Mouse (Mus musculus): ENCODE results near the gene Atf6b. TPM values are rescaled to one million over a fixed set of nuclear protein-coding genes. Genes with fewer than 3 reads are reported as not detected.

Gene Atf6b
- polyA plus RNA-seq, 1 experiment: 31.3 TPM

GRCm38 (mm10) chr17:34675205-34676092 lies 28.5 kb downstream of the Atf6b start:
- Histone ChIP-seq H3K27ac (ENCODE audit: insufficient read depth, low read length) (no peak overlapping the region), H3K4me3 (ENCODE audit: low read depth, low read length) (no peak overlapping the region), H3K27me3 (ENCODE audit: control insufficient read depth, insufficient read depth, low read length, poor library complexity, severe bottlenecking) (0 out of 2 replicates have a peak, but pooled peaks cover 4% of the 10 kb centered on the region), H3K9me3 (replicated peaks; ENCODE audit: control insufficient read depth, insufficient read depth, low read length, poor library complexity, severe bottlenecking) (no peaks in the 10 kb centered on the region), H3K9ac (ENCODE audit: low read depth, poor library complexity, severe bottlenecking) (no peak overlapping the region), H3K36me3 (ENCODE audit: control insufficient read depth, insufficient read depth, low read length, poor library complexity, severe bottlenecking) (no peaks in the 10 kb centered on the region), H3K4me1 (ENCODE audit: control insufficient read depth, insufficient read depth, low read length) (no peaks in the 10 kb centered on the region)
- no peak for TF ChIP-seq POLR2A (IDR thresholded peaks at IDR 0.05; ENCODE audit: insufficient read depth, low read length)
- no peak for TF ChIP-seq CTCF (IDR thresholded peaks at IDR 0.05; ENCODE audit: low read depth, low read length)
- TF ChIP-seq EP300 (IDR thresholded peaks at IDR 0.05; ENCODE audit: insufficient read depth, low read depth, low read length): no peak

GRCm38 (mm10) chr17:34676093-34676460 lies 29.1 kb downstream of the Atf6b start:
- no peak overlapping the region for H3K27ac ChIP-seq (ENCODE audit: insufficient read depth, low read length)
- TF ChIP-seq EP300 (IDR thresholded peaks at IDR 0.05; ENCODE audit: insufficient read depth, low read depth, low read length): no peak
- TF ChIP-seq CTCF (IDR thresholded peaks at IDR 0.05; ENCODE audit: low read depth, low read length): no peak
- TF ChIP-seq POLR2A (IDR thresholded peaks at IDR 0.05; ENCODE audit: insufficient read depth, low read length): no peak
- no peaks in the 10 kb centered on the region for H3K4me1 ChIP-seq (ENCODE audit: control insufficient read depth, insufficient read depth, low read length)
- H3K9me3 ChIP-seq (replicated peaks; ENCODE audit: control insufficient read depth, insufficient read depth, low read length, poor library complexity, severe bottlenecking): no peaks in the 10 kb centered on the region
- no peaks in the 10 kb centered on the region for H3K36me3 ChIP-seq (ENCODE audit: control insufficient read depth, insufficient read depth, low read length, poor library complexity, severe bottlenecking)
- H3K27me3 ChIP-seq (ENCODE audit: control insufficient read depth, insufficient read depth, low read length, poor library complexity, severe bottlenecking): 0 out of 2 replicates have a peak, but pooled peaks cover 4% of the 10 kb centered on the region
- no peak overlapping the region for H3K4me3 ChIP-seq (ENCODE audit: low read depth, low read length)
- H3K9ac ChIP-seq (ENCODE audit: low read depth, poor library complexity, severe bottlenecking): no peak overlapping the region

GRCm38 (mm10) chr17:34676671-34677070 lies 29.7 kb downstream of the Atf6b start:
- no peak for TF ChIP-seq POLR2A (IDR thresholded peaks at IDR 0.05; ENCODE audit: insufficient read depth, low read length)
- no peak for TF ChIP-seq CTCF (IDR thresholded peaks at IDR 0.05; ENCODE audit: low read depth, low read length)
- TF ChIP-seq EP300 (IDR thresholded peaks at IDR 0.05; ENCODE audit: insufficient read depth, low read depth, low read length): no peak
- no peak overlapping the region for H3K4me3 ChIP-seq (ENCODE audit: low read depth, low read length)
- H3K27ac ChIP-seq (ENCODE audit: insufficient read depth, low read length): no peak overlapping the region
- no peaks in the 10 kb centered on the region for H3K9me3 ChIP-seq (replicated peaks; ENCODE audit: control insufficient read depth, insufficient read depth, low read length, poor library complexity, severe bottlenecking)
- H3K9ac ChIP-seq (ENCODE audit: low read depth, poor library complexity, severe bottlenecking): no peak overlapping the region
- 0 out of 2 replicates have a peak, but pooled peaks cover 4% of the 10 kb centered on the region for H3K27me3 ChIP-seq (ENCODE audit: control insufficient read depth, insufficient read depth, low read length, poor library complexity, severe bottlenecking)
- no peaks in the 10 kb centered on the region for H3K4me1 ChIP-seq (ENCODE audit: control insufficient read depth, insufficient read depth, low read length)
- no peaks in the 10 kb centered on the region for H3K36me3 ChIP-seq (ENCODE audit: control insufficient read depth, insufficient read depth, low read length, poor library complexity, severe bottlenecking)

- no peaks in the 10 kb centered on the region for H3K9me3 ChIP-seq (replicated peaks; ENCODE audit: control insufficient read depth, insufficient read depth, low read length, poor library complexity, severe bottlenecking)
- no peak overlapping the region for H3K9ac ChIP-seq (ENCODE audit: low read depth, poor library complexity, severe bottlenecking)
- H3K4me1 ChIP-seq (ENCODE audit: control insufficient read depth, insufficient read depth, low read length): no peaks in the 10 kb centered on the region
- no peak overlapping the region for H3K27ac ChIP-seq (ENCODE audit: insufficient read depth, low read length)
- H3K36me3 ChIP-seq (ENCODE audit: control insufficient read depth, insufficient read depth, low read length, poor library complexity, severe bottlenecking): no peaks in the 10 kb centered on the region
- peak overlapping the region; percentile 49 for H3K4me3 ChIP-seq (ENCODE audit: low read depth, low read length)
- H3K27me3 ChIP-seq (ENCODE audit: control insufficient read depth, insufficient read depth, low read length, poor library complexity, severe bottlenecking): no peaks in the 10 kb centered on the region
- TF ChIP-seq CTCF (IDR thresholded peaks at IDR 0.05; ENCODE audit: low read depth, low read length) (no peak), EP300 (IDR thresholded peaks at IDR 0.05; ENCODE audit: insufficient read depth, low read depth, low read length) (no peak), POLR2A (IDR thresholded peaks at IDR 0.05; ENCODE audit: insufficient read depth, low read length) (no peak)
Measured at GRCm38 (mm10) chr17:34680191-34680590, 33.2 kb downstream of the Atf6b start.

- Histone ChIP-seq H3K27ac (ENCODE audit: insufficient read depth, low read length) (no peak overlapping the region), H3K4me1 (ENCODE audit: control insufficient read depth, insufficient read depth, low read length) (no peaks in the 10 kb centered on the region), H3K4me3 (ENCODE audit: low read depth, low read length) (no peak overlapping the region), H3K9ac (ENCODE audit: low read depth, poor library complexity, severe bottlenecking) (no peak overlapping the region), H3K9me3 (replicated peaks; ENCODE audit: control insufficient read depth, insufficient read depth, low read length, poor library complexity, severe bottlenecking) (no peaks in the 10 kb centered on the region), H3K27me3 (ENCODE audit: control insufficient read depth, insufficient read depth, low read length, poor library complexity, severe bottlenecking) (no peaks in the 10 kb centered on the region), H3K36me3 (ENCODE audit: control insufficient read depth, insufficient read depth, low read length, poor library complexity, severe bottlenecking) (no peaks in the 10 kb centered on the region)
- TF ChIP-seq CTCF (IDR thresholded peaks at IDR 0.05; ENCODE audit: low read depth, low read length): no peak
- TF ChIP-seq POLR2A (IDR thresholded peaks at IDR 0.05; ENCODE audit: insufficient read depth, low read length): no peak
- no peak for TF ChIP-seq EP300 (IDR thresholded peaks at IDR 0.05; ENCODE audit: insufficient read depth, low read depth, low read length)
Measured at GRCm38 (mm10) chr17:34680621-34681020, 33.7 kb downstream of the Atf6b start.

- Histone ChIP-seq H3K36me3 (ENCODE audit: control insufficient read depth, insufficient read depth, low read length, poor library complexity, severe bottlenecking) (no peaks in the 10 kb centered on the region), H3K4me1 (ENCODE audit: control insufficient read depth, insufficient read depth, low read length) (no peaks in the 10 kb centered on the region), H3K9me3 (replicated peaks; ENCODE audit: control insufficient read depth, insufficient read depth, low read length, poor library complexity, severe bottlenecking) (no peaks in the 10 kb centered on the region), H3K4me3 (ENCODE audit: low read depth, low read length) (no peak overlapping the region), H3K9ac (ENCODE audit: low read depth, poor library complexity, severe bottlenecking) (no peak overlapping the region), H3K27me3 (ENCODE audit: control insufficient read depth, insufficient read depth, low read length, poor library complexity, severe bottlenecking) (no peaks in the 10 kb centered on the region), H3K27ac (ENCODE audit: insufficient read depth, low read length) (no peak overlapping the region)
- no peak for TF ChIP-seq POLR2A (IDR thresholded peaks at IDR 0.05; ENCODE audit: insufficient read depth, low read length)
Measured at GRCm38 (mm10) chr17:34681132-34681571, 34.2 kb downstream of the Atf6b start.
